Mouse (Mus musculus) hindbrain, embryonic 11.5 days (tissue): ENCODE measurements around the gene 1700001P01Rik. TPM values are rescaled to one million over a fixed set of nuclear protein-coding genes. Genes with fewer than 3 reads are reported as not detected.
"Not testable (repeated sequence)": the region's sequence is repeated elsewhere in the genome, so short reads cannot be mapped to it uniquely, and the experiment has no call there.

Experiments
- ATAC-seq: fragments of 200-750 bp; cut with Nextera tagmentation; 2 replicates; pipeline ENCODE4 v1.8.0; 2017; ENCODE audit warnings: mild to moderate bottlenecking, moderate TSS enrichment, moderate library complexity; ENCODE audit not compliant: low FRiP score
- DNase-seq: peaks from one replicate; pipeline ENCODE4 v3.0.0-alpha.2; 2015; ENCODE audit warnings: low spot score
- H3K27ac ChIP-seq: fragments of 300-500 bp; sonication (generic); 2 replicates; pipeline ENCODE4 v1.5.1; 2014; ENCODE audit warnings: mild to moderate bottlenecking, low read depth, low read length
- H3K27me3 ChIP-seq: fragments of 300-500 bp; sonication (generic); 2 replicates; pipeline ENCODE4 v1.6.1; 2014; ENCODE audit warnings: mild to moderate bottlenecking, low read length, moderate library complexity, mixed read lengths; ENCODE audit not compliant: control insufficient read depth, insufficient read depth
- H3K36me3 ChIP-seq: fragments of 300-500 bp; sonication (generic); 2 replicates; pipeline ENCODE4 v1.6.1; 2014; ENCODE audit warnings: mild to moderate bottlenecking, low read length, moderate library complexity, mixed read lengths; ENCODE audit not compliant: control insufficient read depth, insufficient read depth
- H3K4me1 ChIP-seq: fragments of 300-500 bp; sonication (generic); replicated peaks from 2 replicates; pipeline ENCODE4 v1.6.1; 2014; ENCODE audit warnings: low read length, mixed read lengths; ENCODE audit not compliant: control insufficient read depth, insufficient read depth
- H3K4me2 ChIP-seq: fragments of 300-500 bp; sonication (generic); replicated peaks from 2 replicates; pipeline ENCODE4 v1.6.1; 2014; ENCODE audit warnings: mild to moderate bottlenecking, low read depth, low read length
- H3K4me3 ChIP-seq: fragments of 300-500 bp; sonication (generic); 2 replicates; pipeline ENCODE4 v1.5.1; 2014; ENCODE audit warnings: low read depth, low read length
- H3K9ac ChIP-seq: fragments of 300-500 bp; sonication (generic); 2 replicates; pipeline ENCODE4 v1.6.1; 2014; ENCODE audit warnings: low read depth, low read length
- H3K9me3 ChIP-seq: fragments of 300-500 bp; sonication (generic); 2 replicates; pipeline ENCODE4 v1.6.1; 2016; ENCODE audit warnings: low read length; ENCODE audit not compliant: control insufficient read depth
- WGBS: fragments of 180-500 bp; shearing (Covaris S2); extraction: QIAGEN DNeasy Blood & Tissue Kit; methylation state at CpG from one replicate; pipeline ENCODE4 v1.1.7; 2014; 5-methylcytosine and 5-hydroxymethylcytosine counted together
- polyA plus RNA-seq: library from polyadenylated mRNA; unstranded; fragments of >200 nt; fragmentation: Nextera tagmentation; extraction: Ambion mirVana; gene quantifications from 2 replicates; pipeline ENCODE4 v1.2.1, GENCODE M21; 2014

Gene 1700001P01Rik
- polyA plus RNA-seq, 1 experiment from 2014 or later, result 0.39 TPM

DNA sequence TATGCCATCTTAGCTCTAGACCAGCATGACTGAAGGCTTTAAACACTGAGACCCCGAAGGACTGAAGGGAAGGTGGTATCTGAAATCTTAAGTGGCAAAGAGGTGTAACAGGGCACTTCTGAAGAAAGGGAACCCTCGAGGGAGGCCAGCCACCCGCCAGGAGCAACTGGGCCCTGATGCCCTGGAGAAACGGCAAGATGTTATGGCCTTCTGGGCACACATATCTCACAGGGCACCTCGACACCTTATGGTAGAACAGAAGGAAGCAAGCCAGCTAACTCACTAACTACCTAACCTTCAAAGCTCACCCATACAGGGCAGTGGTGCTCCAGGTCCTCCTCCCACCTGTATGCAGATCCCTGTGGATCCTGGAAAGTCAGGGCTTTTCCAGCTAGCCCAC lies 33.6 kb downstream of the 1700001P01Rik start:
- no peak overlapping the region; the same call in 1 of the 2 replicates for H3K4me3 ChIP-seq
- no peak overlapping the region for H3K9ac ChIP-seq

DNA sequence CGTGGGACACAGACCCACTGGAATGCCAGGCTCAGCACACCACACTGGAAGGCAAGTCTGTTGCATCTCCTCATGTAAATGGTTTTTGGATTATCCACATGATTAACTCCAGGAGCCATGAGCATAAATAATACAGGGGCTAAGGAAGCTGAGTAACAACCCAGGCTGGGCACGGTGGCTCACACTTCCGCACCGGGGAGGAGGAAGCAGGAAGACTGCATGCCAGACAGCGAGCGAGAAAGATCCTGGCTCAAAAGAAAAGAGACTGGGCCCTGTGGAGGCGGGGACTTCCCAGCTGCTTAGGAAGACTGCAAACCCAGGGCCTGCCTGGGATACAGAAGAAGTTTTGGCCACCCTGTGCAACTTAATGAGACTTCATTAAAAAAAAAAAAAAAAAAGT lies 35.5 kb downstream of the 1700001P01Rik start:
- no peak overlapping the region for H3K4me3 ChIP-seq
- H3K36me3 ChIP-seq, result no peaks in the 10 kb centered on the region
- H3K27me3 ChIP-seq, result no peaks in the 10 kb centered on the region
- H3K9me3 ChIP-seq, result no peaks in the 10 kb centered on the region
- ATAC-seq (no peak), DNase-seq (no peak)
- H3K4me1 ChIP-seq, result peaks cover 8% of the 10 kb centered on the region
- WGBS, result 56% methylated on average over 7 of the region's 7 CpGs
- H3K27ac ChIP-seq, result no peak overlapping the region
- H3K4me2 ChIP-seq, result no peak overlapping the region
- no peak overlapping the region for H3K9ac ChIP-seq

More for the DNA sequence above, 33.6 kb downstream of the 1700001P01Rik start:
- Histone ChIP-seq H3K27ac (no peak overlapping the region), H3K9me3 (no peaks in the 10 kb centered on the region), H3K4me1 (peaks cover 8% of the 10 kb centered on the region), H3K36me3 (no peaks in the 10 kb centered on the region), H3K4me2 (no peak overlapping the region), H3K27me3 (no peaks in the 10 kb centered on the region)
- DNase-seq, result no peak
- no peak for ATAC-seq
- WGBS, result 90% methylated on average over 5 of the region's 5 CpGs

DNA sequence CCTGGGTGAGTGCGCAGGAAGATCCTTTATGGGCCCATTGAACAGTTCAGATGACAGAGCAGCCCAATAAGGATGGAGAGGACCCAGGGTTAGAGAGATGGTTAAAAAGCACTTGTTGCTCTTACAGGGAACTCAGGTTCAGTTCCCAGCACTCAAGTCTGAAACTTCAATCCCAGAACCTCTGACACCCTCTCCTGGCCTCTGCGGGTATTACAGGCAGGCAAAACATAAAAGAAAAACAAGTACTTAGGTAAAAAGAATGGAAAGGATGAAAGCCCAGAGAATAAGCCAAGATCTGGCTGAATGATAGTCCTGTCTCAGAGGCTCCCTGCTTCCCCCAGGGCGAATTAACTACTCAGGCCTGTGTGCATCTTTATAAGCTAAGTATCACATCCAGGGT lies 36.6 kb downstream of the 1700001P01Rik start:
- peaks cover 8% of the 10 kb centered on the region for H3K4me1 ChIP-seq
- WGBS, result 91% methylated on average over 3 of the region's 3 CpGs
- no peaks in the 10 kb centered on the region for H3K27me3 ChIP-seq
- H3K36me3 ChIP-seq, result no peaks in the 10 kb centered on the region
- no peak overlapping the region for H3K9ac ChIP-seq
- H3K4me2 ChIP-seq, result no peak overlapping the region
- no peak overlapping the region for H3K27ac ChIP-seq
- no peak overlapping the region for H3K4me3 ChIP-seq
- no peak for ATAC-seq
- H3K9me3 ChIP-seq, result no peaks in the 10 kb centered on the region
- no peak for DNase-seq

DNA sequence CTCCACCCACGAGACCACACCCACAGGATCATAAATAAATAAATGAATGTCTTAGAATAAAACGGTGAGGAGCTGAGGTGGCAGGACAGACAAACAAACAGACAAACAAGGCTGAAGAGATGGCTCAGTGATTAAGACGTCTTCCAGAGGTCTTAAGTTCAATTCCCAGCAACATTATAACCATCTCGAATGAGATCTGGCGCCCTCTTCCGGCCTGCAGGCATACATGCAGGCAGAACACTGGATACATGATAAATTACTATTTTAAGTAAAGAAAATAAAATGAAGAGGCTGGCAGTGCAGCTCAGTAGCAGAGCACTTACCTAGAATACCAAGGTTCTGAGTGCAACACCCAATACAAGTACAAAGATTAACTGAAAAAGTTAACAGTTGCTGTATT lies 37.0 kb downstream of the 1700001P01Rik start:
- Histone ChIP-seq H3K9ac (no peak overlapping the region), H3K4me3 (no peak overlapping the region), H3K27ac (no peak overlapping the region), H3K4me1 (peaks cover 8% of the 10 kb centered on the region), H3K27me3 (no peaks in the 10 kb centered on the region), H3K9me3 (no peaks in the 10 kb centered on the region), H3K36me3 (no peaks in the 10 kb centered on the region), H3K4me2 (no peak overlapping the region)
- ATAC-seq, result no peak
- 68% methylated on average over 6 of the region's 6 CpGs for WGBS
- DNase-seq, result no peak

DNA sequence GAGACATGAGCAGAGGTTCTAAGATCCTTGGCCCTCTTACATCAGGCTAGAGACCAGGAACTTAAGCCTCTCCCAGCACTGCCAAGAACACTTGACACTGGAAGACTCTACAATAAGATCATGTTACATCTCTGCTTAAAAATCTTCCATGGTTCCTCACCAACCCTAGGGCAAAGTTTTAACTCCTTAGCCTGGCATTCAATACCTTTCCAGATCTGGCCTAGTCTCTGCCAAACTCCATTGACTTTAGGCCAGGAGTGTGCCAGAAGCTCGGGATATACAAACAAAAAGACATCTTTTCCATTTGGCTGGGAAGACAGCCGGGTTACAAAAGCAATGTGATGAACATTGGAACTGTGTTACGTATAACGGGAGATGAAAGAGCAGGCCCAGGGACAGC lies 38.1 kb downstream of the 1700001P01Rik start:
- no peak overlapping the region for H3K4me2 ChIP-seq
- no peak overlapping the region for H3K9ac ChIP-seq
- ATAC-seq (no peak), DNase-seq (no peak)
- H3K4me1 ChIP-seq, result no peaks in the 10 kb centered on the region
- no peaks in the 10 kb centered on the region for H3K9me3 ChIP-seq
- no peaks in the 10 kb centered on the region for H3K27me3 ChIP-seq
- 83% methylated on average over 4 of the region's 4 CpGs for WGBS
- H3K36me3 ChIP-seq, result no peaks in the 10 kb centered on the region
- H3K4me3 ChIP-seq, result no peak overlapping the region
- no peak overlapping the region for H3K27ac ChIP-seq

DNA sequence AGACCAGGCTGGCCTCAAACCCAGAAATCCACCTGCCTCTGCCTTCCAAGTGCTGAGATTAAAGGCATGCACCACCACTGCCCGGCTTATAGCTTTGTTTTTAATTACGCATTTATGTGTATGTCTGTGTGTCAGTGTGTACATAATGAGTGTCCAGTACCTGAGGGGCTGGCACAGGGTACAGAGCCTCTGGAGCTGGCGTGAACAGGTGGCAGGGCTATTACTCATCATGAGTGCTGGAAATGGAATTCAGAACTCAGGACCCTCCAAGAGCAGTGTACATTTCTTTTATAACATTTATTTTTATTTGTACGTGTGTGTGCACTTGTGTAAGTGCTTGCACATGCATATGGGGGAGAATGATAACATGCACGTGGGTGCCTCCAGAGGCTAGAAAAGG lies 39.1 kb downstream of the 1700001P01Rik start:
- Histone ChIP-seq H3K27me3 (no peaks in the 10 kb centered on the region), H3K36me3 (no peaks in the 10 kb centered on the region)
- WGBS, result 91% methylated on average over 5 of the region's 5 CpGs

DNA sequence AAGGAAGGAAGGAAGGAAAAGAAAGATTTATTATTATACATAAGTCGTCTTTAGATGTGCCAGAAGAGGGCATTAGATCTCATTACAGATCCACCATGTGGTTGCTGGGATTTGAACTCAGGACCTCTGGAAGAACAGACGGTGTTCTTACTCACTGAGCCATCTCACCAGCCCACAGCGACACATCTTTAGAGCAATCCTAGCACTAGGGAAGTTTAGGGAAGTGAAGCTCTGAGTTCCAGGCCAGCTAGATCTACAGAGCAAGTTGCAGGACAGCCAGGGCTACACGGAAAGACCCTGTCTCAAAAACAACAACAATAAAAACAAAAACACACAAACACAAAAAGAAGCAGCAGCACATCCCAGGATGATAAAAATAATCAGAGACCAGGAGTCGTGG lies 40.9 kb downstream of the 1700001P01Rik start:
- H3K4me1 ChIP-seq, DNase-seq, H3K27me3 ChIP-seq, H3K36me3 ChIP-seq, H3K27ac ChIP-seq, H3K9ac ChIP-seq, H3K4me2 ChIP-seq, ATAC-seq, H3K9me3 ChIP-seq, H3K4me3 ChIP-seq: not testable (repeated sequence)
- WGBS, result 87% methylated on average over 5 of the region's 5 CpGs

More for the DNA sequence above, 39.1 kb downstream of the 1700001P01Rik start:
- Histone ChIP-seq H3K27ac (no peak overlapping the region), H3K9ac (no peak overlapping the region), H3K4me2 (no peak overlapping the region), H3K4me1 (no peaks in the 10 kb centered on the region), H3K9me3 (no peaks in the 10 kb centered on the region), H3K4me3 (no peak overlapping the region)
- DNase-seq (no peak), ATAC-seq (no peak)

DNA sequence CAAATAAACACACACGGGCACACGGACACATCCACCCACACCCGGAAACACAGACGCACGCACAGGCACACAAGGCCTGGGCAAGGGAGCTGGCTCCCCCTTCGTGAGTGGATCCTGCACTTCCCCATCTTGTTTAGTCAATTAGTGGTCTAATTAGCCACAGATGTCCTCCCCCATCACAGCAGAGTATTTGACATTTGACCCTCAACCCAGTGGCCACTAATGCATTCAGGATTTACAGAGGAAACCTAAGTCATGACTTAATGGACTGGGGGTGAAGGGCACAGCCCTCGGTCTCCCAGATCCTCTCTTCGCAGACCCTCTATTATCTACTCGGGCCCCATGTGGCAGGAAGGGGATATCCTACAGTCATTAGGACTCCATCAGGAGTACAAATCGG lies 42.0 kb downstream of the 1700001P01Rik start:
- no peak overlapping the region for H3K4me2 ChIP-seq
- H3K4me3 ChIP-seq, result no peak overlapping the region
- ATAC-seq (no peak), DNase-seq (peak; percentile 16)
- no peak overlapping the region for H3K9ac ChIP-seq
- H3K27me3 ChIP-seq, result no peaks in the 10 kb centered on the region
- no peak overlapping the region for H3K27ac ChIP-seq
- H3K36me3 ChIP-seq, result no peaks in the 10 kb centered on the region
- WGBS, result 55% methylated on average over 10 of the region's 10 CpGs
- no peaks in the 10 kb centered on the region for H3K9me3 ChIP-seq
- H3K4me1 ChIP-seq, result no peaks in the 10 kb centered on the region

DNA sequence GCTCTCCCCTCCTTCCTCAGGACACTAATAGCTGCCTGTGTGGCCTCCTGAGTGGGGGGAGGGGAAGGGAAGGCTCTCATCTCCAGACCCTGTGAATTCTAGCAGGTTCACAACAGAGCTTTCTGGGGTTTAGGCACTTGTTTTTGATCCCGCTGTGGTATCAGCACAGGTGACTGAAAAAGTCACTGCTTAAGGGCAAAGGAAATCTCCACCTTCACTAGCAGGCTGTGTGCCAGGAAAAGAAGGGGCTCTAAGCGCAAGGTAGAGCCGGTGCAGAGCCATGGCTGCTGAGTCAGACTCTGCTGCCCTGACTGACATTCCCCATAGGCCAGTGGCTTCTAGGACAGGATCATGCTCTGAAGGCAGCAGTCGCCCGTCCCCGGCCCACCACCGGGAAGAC lies 47.0 kb downstream of the 1700001P01Rik start:
- 0 out of 2 replicates have a peak, but pooled peaks cover 2% of the 10 kb centered on the region for H3K36me3 ChIP-seq
- WGBS, result 87% methylated on average over 7 of the region's 7 CpGs

More for the DNA sequence above, 47.0 kb downstream of the 1700001P01Rik start:
- no peaks in the 10 kb centered on the region for H3K9me3 ChIP-seq
- no peak overlapping the region for H3K4me2 ChIP-seq
- H3K27ac ChIP-seq, result no peak overlapping the region
- no peaks in the 10 kb centered on the region for H3K4me1 ChIP-seq
- no peak overlapping the region for H3K9ac ChIP-seq
- no peak overlapping the region for H3K4me3 ChIP-seq
- H3K27me3 ChIP-seq, result no peaks in the 10 kb centered on the region
- ATAC-seq (no peak), DNase-seq (no peak)
